Mouse (Mus musculus) kidney, postnatal 36 days (tissue): ENCODE data around the gene Fpr1.
"Not testable (repeated sequence)": the region's sequence is repeated elsewhere in the genome, so short reads cannot be mapped to it uniquely, and the experiment has no call there.

Experiments
- DNase-seq, 2 experiments: peaks; one replicate each; pipeline ENCODE4 v3.0.0; 2021 to 2022; ENCODE audit warnings: mixed read lengths in 2 of 2

Fpr1 gene

DNA sequence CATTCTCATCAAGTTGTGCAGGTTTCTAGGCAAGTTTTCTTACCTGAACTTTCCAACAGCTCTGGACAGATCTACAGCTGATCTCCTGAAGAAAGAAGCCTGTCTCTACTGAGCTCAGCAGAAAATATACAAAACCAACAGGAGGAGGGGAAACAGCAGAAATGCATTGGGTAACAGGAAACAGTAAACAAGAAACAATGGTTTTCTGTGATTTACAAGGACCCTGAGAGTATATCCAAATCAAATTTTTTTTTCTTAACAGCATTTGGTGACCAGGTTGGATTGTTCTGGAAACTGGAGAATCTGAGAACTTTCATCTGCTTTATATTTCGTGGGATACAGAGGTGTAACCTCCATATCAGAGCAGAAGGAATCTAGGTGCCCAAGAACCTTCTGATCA lies at the start of gene Fpr1:
Gene Fpr1 (minus strand): TSS at position 101 of the 400 bp plus-strand sequence.
- no peak for DNase-seq

DNA sequence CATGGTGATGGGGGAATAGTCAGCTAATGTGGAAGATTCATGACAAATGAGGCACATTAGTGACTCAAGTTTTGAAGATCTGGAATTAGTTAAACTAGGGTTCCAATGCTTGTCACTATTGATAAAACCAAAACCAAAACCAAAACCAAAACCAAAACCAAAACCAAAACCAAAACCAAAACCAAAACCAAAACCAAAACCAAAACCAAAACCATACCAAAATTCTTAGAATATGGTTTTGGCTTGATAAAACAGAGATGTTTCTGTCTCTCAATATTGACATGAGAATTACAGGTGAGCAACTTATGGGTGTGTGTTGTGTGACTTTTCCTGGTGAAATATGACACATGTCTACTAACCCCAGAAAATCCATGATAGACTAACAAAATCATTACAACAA lies 34.0 kb upstream of the Fpr1 start:
- no peak for DNase-seq

DNA sequence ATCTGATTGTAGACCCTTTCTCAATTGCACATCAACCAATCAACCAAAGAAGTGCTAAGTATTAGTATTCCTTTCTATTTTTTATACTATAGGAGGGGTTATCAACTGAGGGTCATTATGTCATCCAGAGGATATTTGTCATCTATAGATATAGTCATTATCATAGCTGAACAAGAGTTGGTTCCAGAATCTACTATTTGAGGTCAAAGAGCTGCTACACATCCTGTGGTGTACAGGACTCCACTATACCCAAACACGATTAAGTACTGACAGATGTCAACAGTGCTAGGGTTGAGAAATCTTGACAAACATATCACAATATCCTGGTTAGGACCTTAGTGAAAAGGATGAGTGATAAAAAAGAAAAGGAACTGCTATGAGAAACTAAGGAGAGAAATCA lies 33.6 kb upstream of the Fpr1 start:
- no peak for DNase-seq

DNA sequence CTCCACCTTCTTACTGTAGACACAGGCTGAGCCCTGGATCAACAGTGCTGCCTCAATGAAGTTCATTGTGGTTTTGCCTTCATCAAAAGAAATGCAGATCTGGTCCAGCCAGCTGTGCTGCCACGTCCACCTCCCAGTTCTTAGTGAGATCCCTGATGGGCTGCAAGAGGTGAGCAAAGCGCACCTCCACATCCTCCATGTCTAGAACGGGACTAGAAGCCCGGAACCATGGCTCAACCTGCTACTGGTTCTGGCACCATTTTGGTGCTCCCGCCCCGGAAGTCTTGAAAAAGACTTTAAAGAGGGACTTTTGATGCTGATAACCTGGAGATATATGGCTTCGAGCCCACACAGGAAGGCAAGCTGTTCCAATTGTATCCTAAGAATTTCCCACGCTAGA lies 28.9 kb upstream of the Fpr1 start:
- not testable (repeated sequence) for DNase-seq

DNA sequence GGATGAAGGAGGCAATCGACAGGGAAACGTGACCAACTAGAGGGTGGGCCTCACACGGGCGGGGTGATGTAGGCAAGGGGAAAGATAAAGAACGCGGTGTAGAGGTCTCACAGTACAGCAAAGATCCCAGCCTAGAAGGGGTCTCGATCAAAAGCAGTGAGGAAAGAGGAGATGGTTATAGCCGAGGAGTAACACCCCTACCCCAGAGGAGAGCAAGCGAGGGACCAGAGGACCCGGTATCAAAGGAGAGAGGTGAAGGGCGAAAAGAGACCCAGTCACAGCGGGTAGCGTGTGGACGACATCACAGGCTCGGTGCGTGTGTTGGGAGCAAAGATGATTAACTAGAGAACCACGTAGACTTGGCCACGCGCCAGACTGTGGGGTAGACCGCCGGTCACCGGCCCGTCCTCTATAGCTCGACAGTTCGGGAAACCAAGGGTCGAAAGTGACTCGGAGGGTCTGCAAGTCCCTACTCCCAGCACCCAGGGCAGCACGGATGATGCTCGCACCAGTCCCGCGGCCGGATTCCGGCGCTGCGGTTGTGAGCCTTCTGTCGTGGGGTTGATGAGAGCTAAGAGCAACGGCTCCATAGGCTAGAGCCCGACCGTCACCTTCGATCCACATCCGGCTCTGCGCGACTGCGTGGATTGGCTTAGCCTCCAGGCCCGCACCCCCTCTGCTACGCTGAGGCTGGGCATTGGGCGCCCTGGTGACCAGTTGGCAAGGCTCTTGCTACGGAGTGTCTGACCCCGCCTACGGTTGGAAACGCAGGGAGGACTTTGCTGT lies 26.1 kb upstream of the Fpr1 start:
- DNase-seq = peak; percentile 81 to 82

DNA sequence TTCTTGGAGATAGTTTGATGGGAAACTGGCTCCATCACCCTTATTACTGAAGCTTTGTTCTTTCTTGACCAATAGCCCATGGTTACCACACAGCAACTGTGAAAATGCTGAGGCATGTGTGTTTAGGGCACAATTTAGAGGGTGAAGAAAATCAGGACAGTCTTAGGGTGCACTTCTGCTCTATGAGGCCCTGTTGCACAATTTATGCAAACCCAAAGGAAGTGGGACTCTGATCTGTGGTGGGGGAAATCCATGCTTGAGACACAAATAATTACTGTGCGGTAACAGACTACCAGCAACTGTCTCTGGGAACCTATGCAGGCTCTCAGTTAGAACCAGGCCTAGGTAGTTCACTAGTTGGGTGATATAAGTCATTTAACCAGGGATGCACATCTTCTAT lies 17.0 kb upstream of the Fpr1 start:
- DNase-seq = no peak

DNA sequence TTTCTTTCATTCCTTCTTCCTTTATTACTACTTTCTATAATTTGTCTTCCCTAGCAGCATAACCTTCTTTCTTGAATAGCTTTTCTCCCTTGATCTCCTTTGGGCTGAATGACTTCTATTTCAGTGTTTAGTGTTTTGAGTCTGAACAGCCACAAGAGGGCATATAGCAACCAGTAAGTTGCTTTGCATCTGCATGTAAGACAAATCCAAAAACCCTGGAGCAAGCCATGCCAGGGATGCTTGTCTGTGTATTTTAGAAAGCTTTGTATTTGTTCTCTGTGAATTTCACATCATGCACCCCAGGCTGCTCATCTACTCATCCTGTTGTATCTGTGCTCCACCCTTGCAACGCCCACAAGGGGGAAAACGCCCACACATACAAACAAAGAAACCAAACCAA lies 15.5 kb upstream of the Fpr1 start:
- DNase-seq = no peak

DNA sequence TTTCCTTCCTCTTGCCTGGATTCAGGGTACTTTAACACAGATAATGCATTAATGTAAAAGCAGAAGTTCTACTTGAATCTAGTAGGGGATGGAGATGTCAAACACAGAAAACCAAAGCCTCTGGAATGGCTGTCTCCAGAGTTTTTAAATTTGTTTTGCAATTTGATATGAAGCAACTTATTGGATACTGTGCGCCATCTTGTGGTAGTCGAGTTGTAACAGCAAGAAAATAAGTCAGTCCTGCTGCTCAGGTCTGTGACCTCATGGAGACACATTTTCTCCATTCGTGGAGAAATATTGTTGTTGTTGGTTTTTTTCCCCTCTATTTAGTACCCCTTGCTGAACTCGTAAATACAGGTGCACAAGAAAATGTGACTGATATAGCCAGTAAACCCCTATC lies 12.3 kb upstream of the Fpr1 start:
- peak; percentile 48 to 49 for DNase-seq

DNA sequence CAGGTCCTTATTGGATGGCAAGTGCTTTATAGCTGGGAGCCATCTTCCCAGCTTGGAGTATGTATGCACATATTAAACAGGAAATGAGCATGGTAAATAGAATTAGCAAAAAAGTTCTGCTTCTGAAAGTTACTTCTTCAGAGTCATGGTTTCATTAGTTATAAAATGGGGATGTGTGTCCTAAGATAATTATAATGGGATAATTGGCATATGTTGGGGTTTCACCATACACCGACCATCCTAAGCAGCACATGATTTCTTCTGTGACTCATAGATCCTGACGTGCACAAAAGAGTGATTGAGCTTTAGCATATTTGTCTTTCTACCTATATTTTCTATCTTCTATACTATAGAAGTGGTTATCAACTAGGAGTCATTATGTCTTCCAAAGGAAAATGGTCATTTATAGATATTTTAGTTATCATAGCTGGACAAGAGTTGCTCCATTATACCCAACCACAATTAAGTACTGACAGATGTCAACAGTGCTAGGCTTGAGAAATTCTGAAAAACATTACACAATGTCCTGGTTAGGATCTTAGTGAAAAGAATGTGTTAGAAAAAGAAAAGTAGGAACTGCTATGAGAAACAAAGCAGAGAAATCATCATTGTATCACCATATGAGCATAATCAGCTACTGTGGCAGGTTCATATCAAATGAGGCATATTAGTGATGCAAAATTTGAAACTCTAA lies 6.1 kb upstream of the Fpr1 start:
- no peak for DNase-seq

DNA sequence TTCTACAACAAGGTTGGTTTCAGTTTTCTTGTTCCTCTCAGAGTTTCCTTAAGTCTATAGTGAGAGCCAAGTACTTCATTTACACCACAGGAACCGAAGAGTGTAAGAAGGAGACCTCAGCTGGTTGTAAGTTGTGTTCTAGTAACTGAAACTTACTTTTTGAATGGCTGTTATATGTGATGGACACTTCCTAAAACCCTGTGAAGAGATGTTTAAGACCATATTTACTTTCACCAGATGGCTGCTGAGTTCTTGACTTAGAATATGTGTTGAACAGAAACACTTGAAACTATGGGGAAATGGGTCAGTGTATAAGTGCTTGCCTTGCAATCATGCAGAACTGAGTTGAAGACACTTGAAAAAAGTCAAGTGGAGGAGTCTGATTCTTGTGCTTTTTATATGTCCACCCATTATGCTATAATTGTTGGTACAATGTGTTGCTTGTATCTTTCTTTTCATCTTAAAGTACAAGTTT lies 4.1 kb upstream of the Fpr1 start, which contains the start of the genes Fpr2 and Fpr3:
Gene Fpr2 (plus strand): TSS at position 51 of the 475 bp plus-strand sequence.
Gene Fpr3 (plus strand): TSS at position 79 of the 475 bp plus-strand sequence.
- DNase-seq = no peak

DNA sequence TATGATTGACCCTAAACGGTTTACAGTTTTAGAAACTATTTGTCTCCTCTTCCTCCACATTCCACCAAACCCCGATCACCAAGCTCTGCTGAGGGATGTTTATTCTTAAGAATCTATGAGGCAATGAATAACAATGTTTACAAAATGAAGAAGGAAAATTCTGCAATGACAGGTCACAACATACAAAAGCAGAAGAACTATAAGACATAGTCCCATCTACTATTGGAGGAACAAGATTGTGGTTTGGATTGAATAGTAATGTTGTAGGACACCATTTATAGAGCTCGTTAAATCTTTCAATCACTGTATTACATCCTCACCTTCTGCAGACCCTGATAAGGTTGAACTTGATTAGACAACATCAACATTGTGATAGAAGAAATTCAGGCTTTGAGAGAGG lies 1.1 kb downstream of the Fpr1 start:
- DNase-seq = no peak

DNA sequence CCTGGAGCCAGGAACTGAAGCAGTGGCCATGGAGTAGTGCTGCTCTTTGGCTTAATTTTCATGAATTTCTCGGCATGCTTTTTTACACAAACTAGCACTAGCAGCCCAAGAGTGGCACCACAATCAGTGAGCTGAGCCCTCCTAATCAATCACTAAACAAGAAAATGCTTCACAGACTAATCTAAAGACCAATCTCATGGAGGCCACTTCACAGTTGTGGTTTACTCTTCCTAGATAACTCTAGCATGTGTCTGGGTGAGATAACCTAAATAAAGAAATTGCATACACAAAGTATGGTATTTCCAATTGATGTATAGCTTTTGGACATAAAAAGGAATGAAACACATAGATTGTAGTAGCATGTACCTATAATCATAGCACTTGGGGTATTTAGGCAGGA lies 4.4 kb downstream of the Fpr1 start:
- DNase-seq = no peak

DNA sequence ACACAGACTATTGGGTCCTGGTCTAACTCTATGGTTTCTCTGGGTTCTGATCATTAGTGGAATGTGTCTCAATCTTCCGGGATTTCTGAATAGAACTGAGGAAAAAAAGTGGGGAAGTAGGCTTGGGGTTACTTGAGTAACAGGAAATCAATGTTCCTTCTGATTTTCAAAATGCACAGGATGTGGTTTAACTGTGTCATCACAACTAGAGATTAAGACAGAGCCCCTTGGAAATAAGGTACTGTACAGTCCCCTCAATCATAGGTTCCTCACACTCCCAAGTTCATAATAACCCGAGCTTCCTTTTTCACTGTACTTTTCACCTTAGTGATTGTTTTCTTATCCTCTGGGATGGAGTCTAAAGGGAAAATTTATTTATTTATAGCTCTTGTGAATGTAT lies 12.0 kb downstream of the Fpr1 start:
- no peak for DNase-seq

DNA sequence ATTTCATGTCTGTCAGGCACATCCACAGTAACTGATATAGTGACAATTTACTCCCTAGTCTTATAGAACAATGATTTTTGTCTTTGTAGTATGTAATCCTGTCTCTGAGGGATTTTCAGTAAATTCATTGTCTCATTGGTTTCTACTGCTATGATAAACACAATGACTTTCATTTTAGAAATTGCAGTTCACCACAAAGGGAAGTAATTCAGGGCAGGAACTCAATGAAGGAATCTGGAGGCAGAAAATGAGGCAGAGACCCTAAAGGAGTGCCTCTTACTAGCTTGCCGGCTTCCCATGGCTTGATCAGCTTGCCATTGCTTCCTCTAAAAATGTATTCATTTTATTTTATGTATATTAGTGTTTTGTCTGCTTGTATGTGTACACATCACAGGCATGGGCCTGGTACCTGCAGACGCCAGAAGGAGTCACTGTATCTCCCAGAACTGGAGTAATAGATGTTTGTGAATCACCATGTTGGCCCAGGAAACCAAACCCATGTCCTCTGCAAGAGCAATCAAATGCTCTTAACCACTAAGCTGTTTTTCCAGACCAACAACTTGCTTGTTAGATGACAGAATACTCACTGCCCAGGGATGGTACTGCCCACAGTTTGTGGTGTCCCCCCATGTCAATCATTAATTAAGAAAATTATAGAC lies 12.7 kb downstream of the Fpr1 start:
- no peak for DNase-seq

DNA sequence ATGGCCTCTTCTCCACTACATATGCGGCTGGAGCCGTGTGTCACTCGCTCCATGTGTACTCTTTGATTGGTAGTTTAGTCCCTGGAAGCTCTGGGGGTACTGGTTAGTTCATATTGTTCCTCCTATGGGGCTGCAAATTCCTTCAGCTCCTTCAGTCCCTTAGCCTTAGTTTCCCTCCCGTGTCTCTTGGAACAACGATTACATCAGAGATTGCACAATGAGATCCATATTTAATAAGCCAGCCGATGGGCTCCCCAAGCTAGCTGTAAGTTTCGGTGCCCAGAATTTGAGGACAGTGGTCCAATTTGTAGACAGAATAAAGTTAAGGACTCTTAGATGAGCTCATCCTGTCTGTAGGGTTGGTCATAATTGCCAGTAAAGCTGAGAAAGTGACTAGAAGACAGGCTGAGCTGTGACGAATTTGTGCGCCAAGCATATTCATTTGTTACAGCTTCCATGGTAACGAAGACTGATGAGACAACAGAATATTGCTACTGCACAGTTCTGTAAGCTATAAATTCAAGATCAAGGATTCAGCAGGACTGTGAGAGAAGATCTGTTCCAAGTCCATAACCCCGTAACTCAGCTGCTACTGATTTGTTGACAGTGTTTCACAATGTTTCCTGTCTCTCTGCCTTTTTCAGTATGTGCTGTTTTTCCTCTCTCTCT lies 16.8 kb downstream of the Fpr1 start:
- no peak for DNase-seq

DNA sequence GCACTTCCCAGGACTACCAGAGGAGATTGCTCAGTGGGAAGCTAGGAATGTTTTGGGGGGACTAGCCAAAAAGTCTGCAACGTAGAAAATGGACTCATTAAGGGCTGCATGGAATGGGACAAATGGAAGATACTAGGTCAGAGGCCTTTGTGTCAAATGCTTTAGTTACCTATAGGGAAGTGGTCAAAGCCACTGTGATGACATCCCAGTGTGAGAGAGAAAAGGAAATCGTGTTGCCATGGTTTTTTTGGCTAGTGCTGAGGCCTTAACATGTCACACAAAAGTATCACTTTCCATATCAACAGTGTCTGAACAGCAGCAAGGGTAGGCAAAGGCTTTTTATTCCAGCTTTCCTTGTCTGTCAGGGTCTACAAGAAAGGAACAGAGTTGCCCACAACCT lies 18.6 kb downstream of the Fpr1 start:
- DNase-seq = no peak

DNA sequence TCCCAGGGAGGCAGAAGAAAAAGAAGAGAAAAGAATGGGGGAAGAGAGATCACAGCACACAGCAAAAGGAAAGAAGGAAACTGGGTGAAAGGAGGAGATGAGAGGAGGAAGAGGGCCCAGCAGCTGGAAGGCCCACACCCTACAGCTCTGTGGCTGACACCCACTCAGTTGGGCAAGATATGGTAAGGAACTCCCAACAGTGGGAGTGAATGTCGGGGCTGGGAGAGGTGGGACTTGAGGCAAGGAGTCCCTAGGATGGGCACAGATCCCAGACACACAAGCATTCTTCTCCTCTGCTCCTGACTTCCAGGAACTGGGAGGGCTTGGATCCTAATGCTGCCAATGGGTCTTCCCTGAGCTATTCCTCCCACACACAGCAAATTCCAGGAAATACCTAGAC lies 21.4 kb downstream of the Fpr1 start:
- DNase-seq = no peak

DNA sequence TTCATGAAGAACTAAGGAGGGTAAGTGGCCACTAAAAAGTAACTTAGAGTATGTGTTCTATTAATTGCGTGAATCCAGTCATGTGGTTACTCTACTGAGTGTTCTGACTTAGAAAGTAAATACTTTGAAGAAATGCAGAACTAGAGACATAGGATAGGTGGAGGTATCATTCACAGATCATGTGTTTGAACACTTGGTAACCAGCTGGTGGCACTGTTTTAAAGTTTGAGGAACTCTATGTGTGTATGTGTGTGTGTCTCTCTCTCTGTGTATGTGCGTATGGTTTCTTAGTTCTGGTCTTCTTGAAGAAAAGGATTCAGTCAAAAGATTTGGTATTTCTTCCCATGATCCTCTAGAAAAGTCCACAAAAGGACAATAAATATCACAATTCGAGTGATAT lies 23.6 kb downstream of the Fpr1 start:
- no peak for DNase-seq

DNA sequence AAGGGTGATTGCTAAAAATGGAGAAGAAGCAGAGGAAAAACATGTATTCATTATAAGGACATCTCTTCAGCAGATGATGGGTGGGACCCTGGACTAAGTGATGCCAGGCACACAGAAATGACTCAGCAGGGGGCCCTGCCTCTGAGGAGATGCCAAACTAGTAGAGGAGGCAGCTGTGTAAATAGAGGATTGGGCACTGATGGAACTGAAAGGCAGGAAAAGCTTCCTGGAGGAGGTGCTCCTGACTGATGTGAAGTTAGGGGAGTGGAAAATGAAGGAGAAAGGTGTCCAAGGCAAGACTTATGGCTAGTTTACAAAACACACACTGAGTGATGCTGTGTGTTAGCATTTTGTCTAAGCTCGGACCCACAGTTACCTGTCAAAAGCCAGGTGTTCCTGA lies 26.3 kb downstream of the Fpr1 start:
- no peak for DNase-seq

DNA sequence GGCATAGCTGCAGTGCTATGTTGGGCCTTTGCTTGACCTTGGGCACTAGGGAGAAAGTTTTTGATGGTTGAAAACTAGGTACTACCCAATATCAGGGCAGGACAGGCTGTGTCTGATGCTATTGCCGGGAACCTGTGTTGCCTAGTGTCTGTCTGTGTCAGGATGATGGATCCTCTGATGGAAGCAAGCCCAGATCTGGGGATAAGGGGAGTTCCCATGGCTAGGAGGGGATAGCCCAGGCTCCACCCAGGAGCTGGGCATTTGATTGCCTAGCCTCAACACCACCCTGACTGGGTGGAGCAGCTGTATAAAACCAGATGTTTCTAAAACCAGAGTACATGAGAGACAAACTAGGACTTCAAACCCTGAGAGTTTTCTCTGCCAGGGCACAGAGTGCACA lies 27.1 kb downstream of the Fpr1 start:
- DNase-seq = no peak

DNA sequence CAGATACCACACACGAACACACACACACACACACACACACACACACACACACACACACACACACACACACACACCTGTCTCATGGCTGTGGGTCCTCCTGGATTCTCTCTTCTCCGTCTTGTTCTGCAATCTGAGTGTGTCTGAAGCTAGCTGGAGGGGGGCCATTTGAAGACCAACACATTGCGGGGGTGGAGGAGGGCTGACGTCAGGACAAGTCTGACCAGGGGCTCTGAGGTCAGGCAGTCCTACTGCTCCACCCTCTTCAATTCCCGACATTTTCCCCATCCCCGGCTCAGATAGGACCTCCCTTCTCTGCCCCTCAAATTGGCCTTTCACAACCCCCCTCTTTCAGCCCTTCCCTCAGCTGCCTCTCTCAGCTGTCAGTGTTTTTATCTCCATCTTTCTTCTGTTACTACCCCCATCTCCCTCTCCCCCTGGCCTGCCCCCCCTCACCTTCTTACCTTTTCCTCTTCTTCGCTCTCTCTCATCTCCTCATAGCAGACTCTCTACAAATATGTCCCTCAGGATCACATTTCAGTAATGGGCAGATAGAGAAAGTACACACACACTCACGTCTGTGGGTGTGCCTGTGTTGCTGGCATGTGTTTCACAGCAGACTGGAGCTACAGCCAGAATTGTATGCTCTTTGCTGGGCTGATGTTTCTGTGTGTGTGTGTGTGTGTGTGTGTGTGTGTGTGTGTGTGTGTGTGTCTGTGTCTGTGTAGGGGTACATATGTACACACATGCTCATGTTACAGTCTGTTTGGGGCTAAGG lies 28.5 kb downstream of the Fpr1 start, which contains the start of gene Has1:
Gene Has1 (minus strand): TSS at position 142 of the 775 bp plus-strand sequence.
- DNase-seq = no peak
